Mouse (Mus musculus) erythroid progenitor cell, adult 5-6 weeks (primary cell): ENCODE measurements at regions not wholly inside any gene's neighbourhood (a gene's known extent, or its start where the extent isn't known, plus 50 kb on each side); places are given as distances from the start of the nearest gene placed in this dataset.

Experiments
- ATAC-seq: replicated peaks from 2 replicates; pipeline ENCODE4 v1.8.0; 2016; ENCODE audit warnings: moderate number of reproducible peaks, mild to moderate bottlenecking, moderate TSS enrichment, inconsistent platforms; ENCODE audit not compliant: poor library complexity, low FRiP score, severe bottlenecking

GRCm38 (mm10) chr13:101456926-101457325 is 311.1 kb downstream of the Pik3r1 start:
- ATAC-seq: no peak

- no peak for ATAC-seq
Observed at GRCm38 (mm10) chr13:101454276-101454675, 313.7 kb downstream of the Pik3r1 start.

GRCm38 (mm10) chr13:101450501-101450900 is 317.5 kb downstream of the Pik3r1 start:
- ATAC-seq: no peak

GRCm38 (mm10) chr13:101439517-101439916 is 328.5 kb downstream of the Pik3r1 start:
- ATAC-seq: no peak

GRCm38 (mm10) chr13:101439041-101439440 is 329.0 kb downstream of the Pik3r1 start:
- no peak for ATAC-seq

- no peak for ATAC-seq
Observed at GRCm38 (mm10) chr13:101433162-101433561, 334.9 kb downstream of the Pik3r1 start.

- ATAC-seq: no peak
Observed at GRCm38 (mm10) chr13:101427426-101428221, 340.4 kb downstream of the Pik3r1 start.

- ATAC-seq: no peak
Observed at GRCm38 (mm10) chr13:101426461-101426860, 341.6 kb downstream of the Pik3r1 start.

- ATAC-seq: no peak
Observed at GRCm38 (mm10) chr13:101422082-101422481, 345.9 kb downstream of the Pik3r1 start.

- ATAC-seq: no peak
Observed at GRCm38 (mm10) chr13:101419457-101420025, 348.5 kb downstream of the Pik3r1 start.

GRCm38 (mm10) chr13:101418272-101418671 is 349.7 kb downstream of the Pik3r1 start:
- no peak for ATAC-seq

GRCm38 (mm10) chr13:101408885-101409284 is 359.1 kb downstream of the Pik3r1 start:
- ATAC-seq: no peak

- ATAC-seq: no peak
Observed at GRCm38 (mm10) chr13:101407633-101408032, 360.4 kb downstream of the Pik3r1 start.

GRCm38 (mm10) chr13:101373581-101374189 is 394.3 kb downstream of the Pik3r1 start:
- ATAC-seq: no peak

- ATAC-seq: no peak
Observed at GRCm38 (mm10) chr13:101371906-101372305, 396.1 kb downstream of the Pik3r1 start.

GRCm38 (mm10) chr13:101368170-101368569 is 399.8 kb downstream of the Pik3r1 start:
- ATAC-seq: no peak

- ATAC-seq: no peak
Observed at GRCm38 (mm10) chr13:101355363-101355762, 412.7 kb downstream of the Pik3r1 start.

GRCm38 (mm10) chr13:101351123-101351522 is 416.9 kb downstream of the Pik3r1 start:
- no peak for ATAC-seq

GRCm38 (mm10) chr13:101349354-101349753 is 418.7 kb downstream of the Pik3r1 start:
- ATAC-seq: no peak

GRCm38 (mm10) chr13:101338280-101338872 is 429.6 kb downstream of the Pik3r1 start:
- no peak for ATAC-seq

- ATAC-seq: no peak
Observed at GRCm38 (mm10) chr13:101318621-101319020, 449.4 kb downstream of the Pik3r1 start.
